Mouse (Mus musculus): ENCODE measurements at regions not wholly inside any gene's neighbourhood (a gene's known extent, or its start where the extent isn't known, plus 50 kb on each side); places are given as distances from the start of the nearest gene placed in this dataset.

- Histone ChIP-seq H3K27ac (no peak overlapping the region), H3K79me2 (replicated peaks; ENCODE audit: control insufficient read depth, insufficient read depth, low read length) (no peaks in the 10 kb centered on the region), H3K4me1 (ENCODE audit: control insufficient read depth, insufficient read depth, low read length) (no peaks in the 10 kb centered on the region), H3K27me3 (ENCODE audit: control insufficient read depth, insufficient read depth, low read length) (no peaks in the 10 kb centered on the region), H3K4me3 (no peak overlapping the region), H3K36me3 (ENCODE audit: control insufficient read depth, insufficient read depth, low read length) (no peaks in the 10 kb centered on the region), H3K9ac (ENCODE audit: low read depth, low read length) (no peak overlapping the region)
- no peak for DNase-seq
- intact Hi-C loops (cut with DNase I) = no loop called here
- TF ChIP-seq POLR2A (IDR thresholded peaks at IDR 0.05; ENCODE audit: insufficient read depth, low read depth, low read length) = no peak
- TF ChIP-seq EP300 (IDR thresholded peaks at IDR 0.05; ENCODE audit: insufficient read depth, low read depth, low read length) = no peak
- TF ChIP-seq CTCF (IDR thresholded peaks at IDR 0.05) = no peak
- 87% methylated on average over 2 of the region's 2 CpGs for WGBS
These were observed 129.7 kb upstream of the Plxnc1 start for GRCm38 (mm10) chr10:95074381-95074780.

GRCm38 (mm10) chr10:95067971-95068370 lies 123.3 kb upstream of the Plxnc1 start:
- H3K27me3 ChIP-seq (ENCODE audit: control insufficient read depth, insufficient read depth, low read length) = no peaks in the 10 kb centered on the region
- no peak for DNase-seq
- no peak overlapping the region for H3K4me3 ChIP-seq
- no peaks in the 10 kb centered on the region for H3K36me3 ChIP-seq (ENCODE audit: control insufficient read depth, insufficient read depth, low read length)
- intact Hi-C loops (cut with DNase I) = no loop called here
- H3K27ac ChIP-seq = no peak overlapping the region
- no peak for TF ChIP-seq EP300 (IDR thresholded peaks at IDR 0.05; ENCODE audit: insufficient read depth, low read depth, low read length)
- no peak for TF ChIP-seq CTCF (IDR thresholded peaks at IDR 0.05)
- no peak for TF ChIP-seq POLR2A (IDR thresholded peaks at IDR 0.05; ENCODE audit: insufficient read depth, low read depth, low read length)
- no peak overlapping the region for H3K9ac ChIP-seq (ENCODE audit: low read depth, low read length)
- no peaks in the 10 kb centered on the region for H3K79me2 ChIP-seq (replicated peaks; ENCODE audit: control insufficient read depth, insufficient read depth, low read length)
- no peaks in the 10 kb centered on the region for H3K4me1 ChIP-seq (ENCODE audit: control insufficient read depth, insufficient read depth, low read length)
- 68% methylated on average over 10 of the region's 10 CpGs for WGBS

GRCm38 (mm10) chr10:95066774-95067173 lies 122.1 kb upstream of the Plxnc1 start:
- Histone ChIP-seq H3K27me3 (ENCODE audit: control insufficient read depth, insufficient read depth, low read length) (no peaks in the 10 kb centered on the region), H3K4me1 (ENCODE audit: control insufficient read depth, insufficient read depth, low read length) (no peaks in the 10 kb centered on the region), H3K27ac (no peak overlapping the region), H3K79me2 (replicated peaks; ENCODE audit: control insufficient read depth, insufficient read depth, low read length) (no peaks in the 10 kb centered on the region), H3K36me3 (ENCODE audit: control insufficient read depth, insufficient read depth, low read length) (no peaks in the 10 kb centered on the region), H3K9ac (ENCODE audit: low read depth, low read length) (no peak overlapping the region), H3K4me3 (no peak overlapping the region)
- intact Hi-C loops (cut with DNase I) = no loop called here
- no peak for DNase-seq
- 51% methylated on average over 6 of the region's 6 CpGs for WGBS
- TF ChIP-seq CTCF (IDR thresholded peaks at IDR 0.05) = no peak
- TF ChIP-seq EP300 (IDR thresholded peaks at IDR 0.05; ENCODE audit: insufficient read depth, low read depth, low read length) = no peak
- no peak for TF ChIP-seq POLR2A (IDR thresholded peaks at IDR 0.05; ENCODE audit: insufficient read depth, low read depth, low read length)

- Histone ChIP-seq H3K36me3 (ENCODE audit: control insufficient read depth, insufficient read depth, low read length) (no peaks in the 10 kb centered on the region), H3K4me3 (no peak overlapping the region), H3K9ac (ENCODE audit: low read depth, low read length) (no peak overlapping the region), H3K27me3 (ENCODE audit: control insufficient read depth, insufficient read depth, low read length) (no peaks in the 10 kb centered on the region), H3K79me2 (replicated peaks; ENCODE audit: control insufficient read depth, insufficient read depth, low read length) (no peaks in the 10 kb centered on the region), H3K4me1 (ENCODE audit: control insufficient read depth, insufficient read depth, low read length) (no peaks in the 10 kb centered on the region), H3K27ac (no peak overlapping the region)
- TF ChIP-seq POLR2A (IDR thresholded peaks at IDR 0.05; ENCODE audit: insufficient read depth, low read depth, low read length) (no peak), EP300 (IDR thresholded peaks at IDR 0.05; ENCODE audit: insufficient read depth, low read depth, low read length) (no peak), CTCF (IDR thresholded peaks at IDR 0.05) (no peak)
- intact Hi-C loops (cut with DNase I) = no loop called here
- 72% methylated on average over 7 of the region's 7 CpGs for WGBS
- no peak for DNase-seq
These were observed 115.0 kb upstream of the Plxnc1 start for GRCm38 (mm10) chr10:95059486-95060091.

- H3K27ac ChIP-seq = no peak overlapping the region
- no peak for DNase-seq
- H3K36me3 ChIP-seq (ENCODE audit: control insufficient read depth, insufficient read depth, low read length) = no peaks in the 10 kb centered on the region
- H3K79me2 ChIP-seq (replicated peaks; ENCODE audit: control insufficient read depth, insufficient read depth, low read length) = no peaks in the 10 kb centered on the region
- no peak overlapping the region for H3K4me3 ChIP-seq
- TF ChIP-seq POLR2A (IDR thresholded peaks at IDR 0.05; ENCODE audit: insufficient read depth, low read depth, low read length) = no peak
- no peak for TF ChIP-seq EP300 (IDR thresholded peaks at IDR 0.05; ENCODE audit: insufficient read depth, low read depth, low read length)
- no peak for TF ChIP-seq CTCF (IDR thresholded peaks at IDR 0.05)
- intact Hi-C loops (cut with DNase I) = no loop called here
- H3K27me3 ChIP-seq (ENCODE audit: control insufficient read depth, insufficient read depth, low read length) = no peaks in the 10 kb centered on the region
- no peak overlapping the region for H3K9ac ChIP-seq (ENCODE audit: low read depth, low read length)
- no peaks in the 10 kb centered on the region for H3K4me1 ChIP-seq (ENCODE audit: control insufficient read depth, insufficient read depth, low read length)
- WGBS = 79% methylated on average over 9 of the region's 9 CpGs
These were observed 114.4 kb upstream of the Plxnc1 start for GRCm38 (mm10) chr10:95059078-95059477.

- Histone ChIP-seq H3K79me2 (replicated peaks; ENCODE audit: control insufficient read depth, insufficient read depth, low read length) (no peaks in the 10 kb centered on the region), H3K36me3 (ENCODE audit: control insufficient read depth, insufficient read depth, low read length) (no peaks in the 10 kb centered on the region), H3K4me3 (no peak overlapping the region), H3K27me3 (ENCODE audit: control insufficient read depth, insufficient read depth, low read length) (no peaks in the 10 kb centered on the region), H3K4me1 (ENCODE audit: control insufficient read depth, insufficient read depth, low read length) (no peaks in the 10 kb centered on the region), H3K27ac (no peak overlapping the region), H3K9ac (ENCODE audit: low read depth, low read length) (no peak overlapping the region)
- TF ChIP-seq POLR2A (IDR thresholded peaks at IDR 0.05; ENCODE audit: insufficient read depth, low read depth, low read length) (no peak), CTCF (IDR thresholded peaks at IDR 0.05) (no peak), EP300 (IDR thresholded peaks at IDR 0.05; ENCODE audit: insufficient read depth, low read depth, low read length) (no peak)
- WGBS = 73% methylated on average over 9 of the region's 9 CpGs
- DNase-seq = no peak
- intact Hi-C loops (cut with DNase I) = no loop called here
These were observed 112.5 kb upstream of the Plxnc1 start for GRCm38 (mm10) chr10:95057051-95057714.
